Mouse (Mus musculus) liver, postnatal 0 days (tissue): Measurements from ENCODE around the gene Smarcc2.

ENCODE experiments used
- CTCF ChIP-seq: sonication (generic); IDR thresholded peaks from 2 replicates; pipeline ENCODE4 v1.5.1; 2016; ENCODE audit warnings: antibody characterized with exemption, low read depth
- EP300 ChIP-seq: IDR thresholded peaks from 2 replicates; pipeline ENCODE4 v1.6.1; 2016; ENCODE audit warnings: antibody characterized with exemption, low read depth, mild to moderate bottlenecking

GRCm38 (mm10) chr10:128515044-128515443 is 56.0 kb downstream of the Smarcc2 start:
- TF ChIP-seq CTCF (no peak), EP300 (no peak)
